Mouse (Mus musculus): Measurements from ENCODE around the gene Fgd1. TPM values are rescaled to one million over a fixed set of nuclear protein-coding genes. Genes with fewer than 3 reads are reported as not detected.
A peak's percentile ranks its signal among the peaks of the same experiment; 100 is the strongest.

Gene Fgd1
- polyA plus RNA-seq (2017; shearing (Covaris generic)) = not detected

DNA sequence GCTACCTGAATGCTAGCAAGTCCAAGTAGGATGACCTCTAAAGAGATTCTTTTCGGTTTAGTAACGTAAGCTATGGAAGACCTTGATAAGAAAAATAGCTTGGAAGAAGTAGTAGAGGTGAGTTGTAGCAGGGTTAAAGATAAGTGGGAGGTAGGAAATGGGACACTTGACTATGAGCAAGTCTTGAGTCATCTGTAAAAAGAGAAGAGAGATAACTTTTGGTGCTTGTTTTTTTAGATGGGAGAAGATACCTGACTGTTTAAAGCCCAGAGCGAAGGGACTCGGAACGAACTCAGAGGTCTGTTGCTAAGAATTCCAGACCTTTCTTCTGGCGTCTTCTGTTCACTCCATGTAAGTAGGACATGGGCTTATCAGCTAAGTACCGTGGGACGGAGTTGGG lies at the start of gene Fgd1:
Fgd1 (plus strand) TSS at position 301 of the 400 bp plus-strand sequence.
- no peak for ATAC-seq

DNA sequence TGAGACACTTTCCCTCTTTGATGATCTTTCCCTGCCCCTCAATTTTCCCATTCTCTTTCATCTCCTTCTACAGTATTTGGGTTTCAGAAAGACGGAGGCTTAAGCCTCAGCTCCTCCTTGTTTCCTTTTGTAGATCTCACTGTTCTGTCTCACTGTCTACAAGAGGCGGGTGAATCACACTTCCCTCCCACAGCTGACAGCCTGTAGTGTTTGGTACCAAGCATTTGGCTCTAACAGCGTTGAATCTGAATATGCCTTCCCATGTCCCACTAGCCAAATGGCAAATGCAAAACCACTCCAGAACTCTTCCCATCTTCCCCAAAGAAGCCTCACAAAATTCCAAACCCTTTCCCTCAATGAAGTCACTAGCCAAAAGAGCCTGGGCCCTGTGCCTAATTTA lies 49.2 kb upstream of the Fgd1 start:
- ATAC-seq = no peak

DNA sequence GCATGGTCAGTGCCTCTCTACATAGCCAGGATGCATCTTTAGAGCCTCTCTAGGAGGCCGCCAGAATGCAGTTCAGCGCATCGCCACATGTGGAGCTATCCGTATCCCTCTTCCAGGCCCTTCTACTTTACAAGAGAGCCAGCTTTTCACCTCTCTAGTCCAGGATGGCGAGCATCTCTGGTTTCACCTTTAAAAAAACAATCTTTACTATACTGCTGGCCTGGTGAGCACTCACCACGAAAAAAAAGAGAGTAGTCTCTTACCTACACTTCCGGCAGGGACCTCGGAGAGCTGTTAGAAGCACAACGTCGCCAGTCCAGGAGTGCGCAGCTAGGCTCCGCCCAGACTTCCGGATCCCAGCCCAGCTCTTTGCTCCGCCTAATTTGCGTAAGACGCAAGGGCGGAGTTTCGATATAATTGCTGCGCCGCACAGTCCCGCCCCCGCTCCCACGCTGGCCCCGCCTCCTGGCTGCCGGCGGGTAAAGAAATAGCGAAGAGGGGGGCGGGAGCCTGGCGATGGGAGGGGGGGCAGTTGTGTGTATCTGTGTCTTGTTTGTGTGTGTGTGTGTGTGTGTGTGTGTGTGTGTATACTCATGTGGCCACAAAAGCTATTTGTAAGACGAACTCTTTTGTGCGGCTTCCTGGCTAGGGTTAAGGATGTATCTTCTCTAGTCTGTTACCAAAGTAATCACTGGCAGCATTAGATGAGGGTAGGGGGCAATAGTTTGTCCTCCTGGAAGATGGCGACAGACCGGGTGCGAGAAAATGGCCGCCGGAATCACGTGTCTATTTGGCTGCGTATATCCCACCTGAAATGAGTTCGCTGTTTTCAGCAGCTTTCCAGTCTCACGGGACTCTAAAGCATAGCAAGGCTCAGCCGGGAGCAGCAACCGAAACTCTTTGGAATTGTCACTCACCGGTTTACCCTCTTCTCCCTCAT lies 28.7 kb upstream of the Fgd1 start, which contains the start of gene Gnl3l:
Gnl3l (minus strand) TSS at position 385 of the 940 bp plus-strand sequence.
- ATAC-seq = peak; percentile 94

DNA sequence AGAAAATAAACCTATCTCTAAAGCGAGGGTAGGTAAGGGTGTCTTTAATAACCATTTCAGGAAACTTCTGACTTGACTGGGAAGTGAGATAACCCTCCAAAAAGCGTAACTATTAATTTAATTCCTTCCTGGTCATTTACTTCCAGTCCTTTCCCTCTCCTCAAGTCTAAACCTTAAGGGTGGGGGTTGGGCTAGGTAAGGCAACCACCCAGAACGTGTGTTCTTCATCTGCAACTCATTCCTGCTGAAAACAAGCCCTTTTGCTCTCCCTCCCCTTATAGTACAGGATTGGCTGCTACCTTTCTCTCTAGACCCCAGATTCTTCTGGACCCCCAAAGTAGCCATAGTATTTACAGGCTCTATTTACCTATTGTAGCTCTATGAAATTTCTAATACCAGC lies 28.1 kb upstream of the Fgd1 start:
- no peak for ATAC-seq

DNA sequence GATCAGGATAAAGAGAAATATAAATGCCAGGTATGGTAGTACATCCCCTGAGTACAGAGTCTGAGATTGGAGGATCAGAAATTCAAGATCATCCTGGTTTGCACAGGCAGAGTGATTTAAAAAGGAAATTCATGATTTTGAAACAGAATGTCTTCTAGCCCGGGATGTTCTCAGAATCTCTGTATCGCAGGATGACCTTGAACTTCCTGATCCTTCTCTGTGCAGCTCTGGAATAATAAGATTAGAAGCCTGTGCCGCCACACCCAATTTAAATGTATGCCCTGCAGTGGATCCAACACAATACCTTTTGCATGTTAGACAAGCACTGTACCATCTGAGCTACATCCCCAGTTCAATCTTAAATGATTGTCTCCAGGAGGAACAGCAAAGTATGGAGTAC lies 27.2 kb upstream of the Fgd1 start:
- ATAC-seq = no peak

DNA sequence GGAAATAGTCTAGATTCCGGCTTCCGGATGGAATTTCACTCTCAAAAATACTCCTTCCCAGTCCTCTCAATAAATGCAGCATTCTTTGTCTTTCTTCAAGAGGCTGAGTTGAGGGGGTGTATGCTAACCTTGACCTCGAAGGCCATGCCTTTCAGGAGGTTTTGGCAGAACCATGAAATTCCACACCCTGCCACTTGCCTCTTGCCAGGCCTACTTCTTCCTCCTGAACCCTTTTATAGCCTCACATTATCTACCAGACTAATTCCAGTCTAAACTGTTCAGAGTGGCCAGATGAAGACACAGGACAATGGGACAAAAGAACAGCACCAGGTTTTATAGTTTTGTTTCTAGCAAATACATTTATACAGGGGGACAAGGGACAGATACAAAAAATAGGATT lies 14.6 kb upstream of the Fgd1 start:
- ATAC-seq = no peak

DNA sequence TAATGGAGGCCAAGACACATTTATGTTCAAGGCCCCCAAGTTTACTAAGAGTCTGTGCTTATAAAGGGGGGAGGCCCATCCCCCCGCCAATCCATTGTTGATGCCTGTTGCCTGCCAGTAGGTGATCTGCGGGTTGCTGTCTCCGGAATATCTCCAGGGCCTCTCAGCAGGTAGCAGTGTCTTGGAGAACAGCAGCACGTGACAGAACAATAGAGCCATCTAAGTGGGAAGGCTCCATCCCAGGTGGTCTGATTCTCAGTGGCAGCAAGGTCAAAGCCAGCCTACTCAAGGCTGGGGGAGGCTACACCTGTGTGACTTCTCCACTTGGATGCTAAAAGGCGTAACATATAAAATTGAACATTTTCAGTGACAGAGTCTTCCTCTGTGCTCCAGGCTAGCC lies 4.7 kb upstream of the Fgd1 start:
- no peak for ATAC-seq

DNA sequence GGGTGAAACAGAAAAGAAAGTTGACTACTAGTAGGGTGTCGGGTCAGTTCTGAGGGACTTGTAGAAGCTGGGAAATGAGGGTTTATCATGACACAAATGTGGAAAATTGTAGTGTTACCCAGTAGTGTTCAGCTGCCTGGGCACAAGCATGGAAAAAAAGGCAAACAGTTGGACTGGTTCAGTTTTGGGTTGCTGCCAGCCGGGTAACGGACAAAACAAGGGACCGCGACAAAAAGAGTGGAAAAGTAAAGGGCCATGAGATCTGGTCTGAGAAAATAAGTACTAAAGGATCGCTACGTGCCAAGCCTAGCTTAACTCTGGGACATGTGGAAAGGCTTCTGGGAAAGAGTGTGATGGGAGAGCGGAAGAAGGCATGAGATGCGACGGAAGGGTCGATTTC lies 371 bp downstream of the Fgd1 start:
- ATAC-seq = no peak

DNA sequence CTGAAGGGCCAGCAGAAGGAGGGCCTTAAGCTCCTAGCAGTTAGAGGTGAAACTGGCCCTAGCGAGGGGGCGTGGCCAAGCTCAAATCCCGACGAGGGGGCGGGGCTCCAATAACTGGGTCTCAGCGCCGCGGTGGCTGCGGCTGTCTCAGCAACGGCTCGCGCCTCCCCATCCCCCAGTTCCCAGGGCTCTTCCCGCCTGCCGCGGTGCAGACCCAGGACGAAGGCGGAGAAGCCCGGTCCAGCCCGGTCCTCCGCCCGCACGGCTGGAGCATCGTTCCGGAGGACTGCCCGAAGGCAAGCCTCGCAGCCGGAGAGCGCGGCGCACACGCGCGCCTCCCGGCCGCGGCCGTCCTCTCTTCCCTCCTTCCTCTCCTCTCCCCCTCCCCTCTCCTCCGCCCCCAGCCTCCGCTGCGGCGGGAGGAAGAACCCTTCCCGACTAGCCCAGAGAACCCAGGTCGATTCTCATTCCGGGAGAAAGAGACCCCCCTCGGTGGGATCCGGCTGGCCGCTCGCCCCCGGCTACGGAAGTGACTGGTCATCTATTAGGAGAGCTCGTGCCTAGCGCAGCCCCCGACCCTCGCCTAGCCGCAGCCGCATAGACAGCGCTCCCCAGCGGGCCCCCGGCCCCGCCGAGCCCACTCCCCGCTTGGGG lies 954 bp downstream of the Fgd1 start:
- peak; percentile 62 for ATAC-seq

DNA sequence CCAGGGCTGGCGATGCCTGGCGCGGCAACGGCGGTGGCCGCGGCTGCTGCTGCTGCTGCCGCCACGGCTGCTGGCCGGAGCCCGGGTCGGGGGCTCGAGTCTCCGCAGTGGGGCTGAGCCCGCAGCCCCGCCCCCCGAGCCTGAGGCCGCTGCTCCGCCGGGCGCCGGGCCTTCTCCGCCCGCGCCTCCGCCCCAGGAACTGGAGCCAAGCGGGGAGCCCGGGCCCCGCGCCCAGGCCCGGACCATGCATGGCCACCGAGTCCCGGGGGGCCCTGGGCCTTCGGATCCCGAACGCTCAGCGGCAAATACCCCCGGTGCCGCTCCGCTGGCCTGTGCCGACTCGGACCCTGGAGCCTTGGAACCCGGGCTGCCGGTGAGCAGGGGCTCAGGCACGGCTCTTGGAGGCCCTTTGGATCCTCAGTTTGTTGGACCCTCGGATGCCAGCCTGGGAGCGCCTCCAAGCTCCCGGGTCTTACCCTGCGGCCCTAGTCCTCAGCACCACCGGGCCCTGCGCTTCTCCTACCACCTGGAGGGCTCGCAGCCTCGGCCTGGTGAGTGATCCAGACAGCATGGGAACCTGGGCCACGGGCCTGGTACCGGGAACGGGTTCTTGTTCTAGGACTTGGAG lies 1.6 kb downstream of the Fgd1 start:
- no peak for ATAC-seq

DNA sequence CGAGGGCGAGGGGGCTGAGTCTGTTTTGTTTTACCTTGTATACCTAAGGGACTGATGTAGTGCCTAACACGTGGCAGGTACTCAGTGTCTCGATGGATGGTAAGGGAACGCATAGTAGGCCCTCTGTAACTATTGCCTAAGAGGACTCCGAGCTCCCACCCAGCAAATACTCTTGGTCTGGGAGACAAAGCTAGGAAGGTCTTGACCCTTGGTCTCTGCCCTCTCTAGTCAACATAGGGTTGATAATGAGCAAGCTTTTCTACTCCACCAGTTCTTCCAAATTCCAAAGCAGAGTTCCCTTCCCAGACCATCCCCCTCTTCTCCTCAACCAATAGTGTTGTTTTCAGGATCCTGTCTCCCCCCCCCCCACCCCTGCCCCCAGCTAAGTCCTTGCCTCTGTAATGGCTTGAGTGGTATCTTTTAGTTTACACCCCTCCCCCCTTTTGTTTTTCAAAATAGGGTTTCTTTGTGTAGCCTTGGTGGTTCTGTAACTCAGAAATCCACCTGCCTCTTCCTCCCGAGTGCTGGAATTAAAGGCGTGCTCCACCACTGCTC lies 3.8 kb downstream of the Fgd1 start:
- no peak for ATAC-seq

DNA sequence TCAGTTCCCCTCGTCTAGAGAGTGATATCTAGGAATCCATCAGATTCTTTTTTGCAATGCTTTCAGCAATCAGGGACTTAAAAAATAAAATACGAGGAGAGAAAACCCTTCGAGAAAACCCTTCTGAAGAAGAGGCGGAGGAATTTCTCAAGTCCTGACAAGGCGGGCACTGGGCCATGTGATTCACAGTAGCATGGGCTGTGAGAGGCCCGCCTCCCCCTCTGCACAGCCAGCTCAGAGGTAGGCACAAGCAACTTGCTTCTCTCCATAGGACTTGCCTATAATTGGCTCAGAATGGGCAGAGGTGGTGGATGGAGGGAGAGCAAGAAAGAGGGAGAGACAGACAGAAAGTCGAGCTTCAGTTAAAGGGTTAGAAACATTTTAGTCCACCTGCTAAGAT lies 4.4 kb downstream of the Fgd1 start:
- ATAC-seq = no peak

DNA sequence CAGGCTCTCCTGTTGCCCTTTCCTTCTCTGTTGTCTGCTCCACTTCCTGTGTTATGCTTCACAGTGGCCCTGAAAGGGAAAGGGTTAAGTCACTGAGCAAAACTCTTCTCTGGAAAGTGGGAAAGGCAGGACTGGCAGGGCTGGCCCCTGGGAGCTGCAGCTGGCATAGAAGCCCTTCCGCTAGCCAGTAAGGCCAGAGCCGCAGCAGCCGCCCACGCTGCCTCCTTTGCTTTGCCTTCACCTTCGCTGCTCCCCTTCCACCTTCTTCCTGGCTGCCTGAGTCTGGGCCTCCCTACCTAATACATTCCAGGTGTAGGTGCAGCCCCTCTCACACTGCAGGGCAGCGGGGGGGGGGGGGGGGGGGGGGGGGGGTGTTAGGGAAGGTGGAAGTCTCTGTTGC lies 8.5 kb downstream of the Fgd1 start:
- no peak for ATAC-seq

DNA sequence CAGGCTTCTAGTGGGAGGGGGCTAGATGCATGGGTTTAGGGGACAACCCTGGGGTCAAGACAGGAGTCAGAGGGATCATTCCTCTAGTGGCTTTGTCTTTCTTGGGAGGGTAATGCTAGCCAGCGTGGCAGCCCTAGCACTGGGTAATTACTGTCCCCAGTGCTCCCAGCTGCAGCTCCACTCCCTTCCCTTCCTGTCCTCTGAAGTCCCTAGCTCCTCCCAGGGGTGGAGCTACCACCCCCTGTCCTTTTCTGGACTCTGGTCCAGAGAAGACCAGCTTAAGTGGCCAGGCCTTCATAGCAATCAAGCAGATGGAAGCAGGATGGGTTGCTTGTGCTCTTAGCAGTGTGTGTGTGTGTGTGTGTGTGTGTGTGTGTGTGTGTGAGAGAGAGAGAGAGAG lies 9.6 kb downstream of the Fgd1 start:
- ATAC-seq = no peak

DNA sequence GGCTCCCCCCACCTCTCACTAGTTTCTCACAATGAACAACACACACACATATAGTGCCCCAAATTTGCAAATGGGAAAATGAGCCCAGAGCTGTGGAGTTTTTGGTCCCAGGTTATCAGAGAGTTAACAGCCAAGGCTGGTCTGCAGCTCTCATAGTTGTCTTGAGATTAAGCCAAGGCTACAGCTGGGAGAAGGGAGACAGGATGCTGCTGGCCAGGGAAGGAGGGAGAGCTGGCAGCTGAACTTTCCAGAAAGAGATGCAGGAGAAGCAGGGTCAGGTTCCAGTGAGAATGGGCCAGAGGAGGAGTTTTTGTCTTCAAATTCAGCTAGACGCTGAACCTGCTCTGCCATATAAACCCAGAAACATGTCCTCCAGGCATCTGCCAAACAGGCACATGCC lies 13.4 kb downstream of the Fgd1 start:
- ATAC-seq = no peak

DNA sequence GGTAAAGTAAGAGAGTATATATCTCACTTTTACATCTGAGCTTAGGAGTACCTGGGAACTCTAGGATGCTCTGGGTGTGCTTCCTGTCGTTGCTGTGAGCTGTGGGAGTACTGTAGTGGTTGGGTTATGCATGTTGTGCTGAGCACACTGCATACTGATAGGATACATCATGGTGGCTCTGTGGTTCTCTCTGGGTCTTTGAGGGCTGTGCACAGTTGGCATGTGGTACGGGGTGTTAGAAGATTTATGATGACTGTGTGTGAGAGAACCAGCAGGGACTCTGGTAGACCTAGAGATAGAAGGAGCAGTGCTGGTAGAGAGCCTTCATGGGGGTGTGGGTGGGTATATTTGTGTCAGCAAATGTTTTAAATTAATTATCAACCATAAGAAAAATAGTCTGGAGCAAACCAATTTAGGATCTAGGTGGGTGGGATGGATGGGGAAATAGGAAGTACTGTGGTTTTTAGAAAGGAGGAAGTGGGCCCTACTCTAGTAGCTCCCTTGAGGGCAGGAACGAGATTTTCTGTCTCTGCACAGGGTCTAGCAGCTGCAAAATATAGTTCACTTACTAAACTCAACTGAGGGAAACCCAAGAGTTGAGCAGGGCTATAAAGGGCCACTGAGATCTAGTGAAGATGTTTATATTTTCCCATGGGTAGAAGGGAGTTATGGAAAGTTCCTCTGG lies 15.8 kb downstream of the Fgd1 start:
- no peak for ATAC-seq

DNA sequence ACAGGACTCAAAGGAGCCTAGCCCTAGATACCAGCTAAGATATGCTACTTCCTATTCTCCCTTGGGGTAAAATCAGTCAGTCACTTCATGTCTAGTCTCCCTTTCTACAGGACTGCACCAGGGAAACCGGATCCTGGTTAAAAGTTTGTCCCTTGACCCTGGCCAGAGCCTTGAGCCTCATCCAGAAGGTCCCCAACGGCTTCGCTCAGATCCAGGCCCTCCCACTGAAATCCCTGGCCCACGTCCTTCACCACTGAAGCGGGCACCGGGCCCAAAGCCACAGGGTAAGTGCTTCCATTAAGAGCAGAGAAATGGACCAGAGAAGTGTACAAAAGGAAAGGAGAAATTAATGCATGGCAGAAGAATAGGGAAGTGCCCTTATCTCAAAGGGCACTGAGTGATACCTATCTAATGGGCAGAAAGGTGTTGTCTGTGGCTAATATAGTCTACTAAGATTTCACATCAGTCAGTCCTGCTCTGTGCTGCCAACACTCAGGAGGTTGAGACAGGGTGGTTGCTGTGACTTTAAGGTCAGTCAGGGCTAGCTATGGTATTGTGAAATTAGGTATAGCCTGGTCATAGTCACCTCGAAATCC lies 20.2 kb downstream of the Fgd1 start:
- ATAC-seq = no peak

DNA sequence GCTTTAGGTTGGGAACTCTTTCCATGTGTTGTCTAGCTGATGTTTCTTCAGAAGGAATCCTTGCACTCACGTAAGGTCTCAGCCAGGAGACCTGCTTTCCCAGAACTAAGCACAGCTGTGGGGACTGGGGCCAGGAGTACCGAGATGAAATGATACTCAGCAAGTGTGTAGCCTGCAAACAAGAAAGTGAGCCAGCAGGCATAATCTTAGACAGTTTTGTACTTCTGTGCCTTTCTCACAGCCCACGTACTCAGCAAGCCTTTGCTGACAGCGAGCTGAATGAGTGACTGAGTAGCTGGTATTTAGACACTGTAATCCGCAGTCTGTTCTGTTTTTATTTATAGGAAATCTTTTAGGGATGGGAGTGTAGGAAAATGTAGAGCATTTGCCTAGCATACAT lies 21.9 kb downstream of the Fgd1 start:
- no peak for ATAC-seq

DNA sequence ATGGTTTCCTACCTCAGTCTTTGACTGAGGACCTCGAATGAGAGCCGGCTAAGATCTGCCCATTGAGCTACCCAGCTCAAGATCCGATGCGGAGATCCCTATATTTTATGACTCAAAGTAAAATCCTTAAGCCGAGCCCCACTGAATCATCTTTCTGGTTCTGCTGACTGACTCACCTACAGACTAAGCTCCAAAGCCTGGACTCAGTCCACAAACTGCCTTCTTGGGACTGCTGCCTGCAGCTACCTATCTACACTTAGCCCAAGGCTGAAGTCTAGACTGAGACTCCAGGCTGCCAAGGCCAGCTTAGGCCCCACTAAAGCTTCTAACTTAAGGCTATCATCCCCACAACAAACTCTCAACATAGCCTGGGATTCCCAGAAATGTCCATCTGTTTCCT lies 30.1 kb downstream of the Fgd1 start:
- ATAC-seq = no peak

DNA sequence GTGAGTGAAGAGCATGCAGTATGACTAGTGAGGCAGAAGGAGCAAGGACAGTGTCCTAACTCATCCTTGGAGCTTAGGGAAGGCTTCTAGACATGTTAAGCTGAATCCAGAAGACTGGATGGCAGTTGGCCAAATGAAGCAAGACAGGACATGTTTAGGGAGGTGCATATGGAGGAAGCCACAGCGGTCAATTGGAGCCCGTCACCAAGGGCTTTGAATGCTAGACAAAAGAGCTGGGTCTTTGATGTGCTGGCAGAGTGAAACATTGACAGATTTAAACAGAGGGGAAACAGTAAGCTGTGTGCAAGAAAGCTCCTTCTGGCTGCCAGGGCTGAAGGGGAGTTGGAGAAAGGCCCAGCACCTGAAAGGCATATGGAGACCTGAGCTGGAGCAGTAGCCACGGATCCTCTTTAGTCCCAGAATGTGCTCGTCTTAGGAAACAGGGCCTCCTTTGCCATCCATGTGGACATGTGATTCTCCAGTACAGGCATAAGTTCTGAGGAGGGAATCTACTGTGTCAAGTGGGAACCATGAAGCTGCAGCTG lies 31.1 kb downstream of the Fgd1 start:
- no peak for ATAC-seq

DNA sequence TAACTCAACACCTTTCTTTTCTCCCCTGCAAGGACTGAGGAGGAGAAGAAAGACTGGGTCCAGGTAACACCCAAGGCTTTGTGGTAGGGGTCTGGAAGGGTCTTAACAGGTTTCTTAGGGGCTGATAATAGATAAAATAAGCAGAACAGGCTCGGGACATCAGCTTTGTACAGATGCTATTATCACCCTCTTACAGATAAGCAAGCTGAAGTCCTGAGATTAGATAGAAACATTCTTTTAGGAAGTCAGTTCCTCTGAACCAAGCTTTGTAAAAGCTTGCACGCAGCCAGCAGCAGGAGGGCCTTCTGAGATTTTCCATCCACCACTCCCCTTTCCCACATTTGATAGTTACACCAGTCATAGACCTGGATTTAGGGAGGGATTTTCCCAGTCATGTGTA lies 39.6 kb downstream of the Fgd1 start:
- ATAC-seq = no peak

DNA sequence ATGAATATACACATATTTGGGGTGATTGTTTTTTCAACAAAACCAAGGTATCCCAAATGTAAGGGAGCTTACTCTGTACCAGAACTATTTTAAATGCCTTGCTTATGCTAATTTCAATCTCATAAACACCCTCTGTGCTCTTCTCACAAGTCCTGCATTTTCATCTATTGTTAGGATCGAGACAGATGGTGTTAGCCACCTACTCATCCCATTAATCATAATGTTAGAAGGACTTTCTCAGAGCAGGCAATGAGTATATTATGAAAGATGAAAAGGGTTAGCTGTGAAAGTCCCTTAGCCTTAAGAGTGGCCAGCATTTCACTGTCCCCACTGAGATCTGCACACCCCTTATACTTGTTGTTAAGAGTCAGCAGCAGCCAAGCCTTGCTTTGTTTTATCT lies 41.5 kb downstream of the Fgd1 start:
- no peak for ATAC-seq

Data from CD4-positive, CD25-positive, alpha-beta regulatory T cell, adult 4 months (primary cell).